Mouse (Mus musculus) liver, embryonic 15.5 days (tissue): ENCODE data around the gene Tbccd1. TPM values are rescaled to one million over a fixed set of nuclear protein-coding genes. Genes with fewer than 3 reads are reported as not detected.
A peak's percentile ranks its signal among the peaks of the same experiment; 100 is the strongest.

Experiments used
- ATAC-seq: fragments of 200-750 bp; cut with Nextera tagmentation; 2 replicates; pipeline ENCODE4 v1.8.0; 2017; ENCODE audit warnings: moderate number of reproducible peaks, mild to moderate bottlenecking, moderate library complexity; ENCODE audit not compliant: insufficient read depth
- H3K27ac ChIP-seq: fragments of 300-500 bp; sonication (generic); replicated peaks from 2 replicates; pipeline ENCODE4 v1.5.1; 2015; ENCODE audit warnings: mild to moderate bottlenecking, inconsistent platforms
- H3K27me3 ChIP-seq: fragments of 300-500 bp; sonication (generic); 2 replicates; pipeline ENCODE4 v1.6.1; 2015; ENCODE audit warnings: mild to moderate bottlenecking, inconsistent platforms
- H3K36me3 ChIP-seq: fragments of 300-500 bp; sonication (generic); replicated peaks from 2 replicates; pipeline ENCODE4 v1.6.1; 2015; ENCODE audit warnings: moderate library complexity, mild to moderate bottlenecking, inconsistent platforms
- H3K4me1 ChIP-seq: fragments of 300-500 bp; sonication (generic); replicated peaks from 2 replicates; pipeline ENCODE4 v1.6.1; 2015; ENCODE audit warnings: inconsistent platforms
- H3K4me2 ChIP-seq: fragments of 300-500 bp; sonication (generic); 2 replicates; pipeline ENCODE4 v1.6.1; 2015; ENCODE audit warnings: moderate library complexity, mild to moderate bottlenecking, inconsistent platforms
- H3K4me3 ChIP-seq: fragments of 300-500 bp; sonication (generic); replicated peaks from 2 replicates; pipeline ENCODE4 v1.5.1; 2015; ENCODE audit warnings: mild to moderate bottlenecking, inconsistent platforms
- H3K9ac ChIP-seq: fragments of 300-500 bp; sonication (generic); 2 replicates; pipeline ENCODE4 v1.6.1; 2015; ENCODE audit warnings: moderate library complexity, mild to moderate bottlenecking, inconsistent platforms
- H3K9me3 ChIP-seq: fragments of 300-500 bp; sonication (generic); replicated peaks from 2 replicates; pipeline ENCODE4 v1.6.1; 2016; ENCODE audit warnings: inconsistent platforms
- WGBS: fragments of 180-500 bp; shearing (Covaris S2); methylation state at CpG from one replicate; pipeline ENCODE4 v1.1.7; 2015; ENCODE audit warnings: mixed read lengths; ENCODE audit not compliant: insufficient replicate concordance; 5-methylcytosine and 5-hydroxymethylcytosine counted together
- polyA plus RNA-seq: library from polyadenylated mRNA; unstranded; fragments of >200 nt; fragmentation: Nextera tagmentation; extraction: Ambion mirVana; gene quantifications from 2 replicates; pipeline ENCODE4 v1.2.1, GENCODE M21; 2015

Tbccd1 gene
- polyA plus RNA-seq, 1 experiment from 2014 or later, result 22.9 TPM

DNA sequence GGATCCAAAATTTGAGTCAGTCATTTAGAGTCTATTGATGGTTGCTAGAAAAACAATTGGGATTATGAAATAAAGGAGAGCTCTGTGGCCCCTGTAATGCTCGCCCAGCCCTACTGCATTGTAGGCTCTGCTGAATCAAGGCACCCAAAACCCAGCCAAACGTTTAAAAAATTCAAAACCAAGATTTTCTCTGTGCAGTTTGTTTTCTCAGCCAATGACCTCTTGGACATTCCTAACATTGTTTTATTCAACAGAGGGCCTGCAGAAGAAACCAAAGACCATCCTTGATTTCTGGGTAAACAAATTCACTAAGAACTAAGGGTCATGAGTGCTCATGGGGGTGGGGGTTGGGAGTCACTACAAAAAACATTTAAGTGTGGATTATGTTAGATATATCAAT lies 46.0 kb downstream of the Tbccd1 start, which contains the start of gene Crygs:
Gene Crygs, minus strand, starts transcription at position 101 of the 400 bp plus-strand sequence.
- Histone ChIP-seq H3K36me3 (peaks cover 34% of the 10 kb centered on the region), H3K27ac (no peak within 1 kb of the TSS), H3K9me3 (no peaks in the 10 kb centered on the region), H3K4me3 (no peak within 1 kb of the TSS), H3K4me1 (no peaks in the 10 kb centered on the region), H3K4me2 (no peak within 1 kb of the TSS), H3K9ac (no peak within 1 kb of the TSS), H3K27me3 (peaks cover 5% of the 10 kb centered on the region; the same call in 1 of the 2 replicates)
- no peak for ATAC-seq
- 51% methylated on average over 2 of the region's 2 CpGs for WGBS

DNA sequence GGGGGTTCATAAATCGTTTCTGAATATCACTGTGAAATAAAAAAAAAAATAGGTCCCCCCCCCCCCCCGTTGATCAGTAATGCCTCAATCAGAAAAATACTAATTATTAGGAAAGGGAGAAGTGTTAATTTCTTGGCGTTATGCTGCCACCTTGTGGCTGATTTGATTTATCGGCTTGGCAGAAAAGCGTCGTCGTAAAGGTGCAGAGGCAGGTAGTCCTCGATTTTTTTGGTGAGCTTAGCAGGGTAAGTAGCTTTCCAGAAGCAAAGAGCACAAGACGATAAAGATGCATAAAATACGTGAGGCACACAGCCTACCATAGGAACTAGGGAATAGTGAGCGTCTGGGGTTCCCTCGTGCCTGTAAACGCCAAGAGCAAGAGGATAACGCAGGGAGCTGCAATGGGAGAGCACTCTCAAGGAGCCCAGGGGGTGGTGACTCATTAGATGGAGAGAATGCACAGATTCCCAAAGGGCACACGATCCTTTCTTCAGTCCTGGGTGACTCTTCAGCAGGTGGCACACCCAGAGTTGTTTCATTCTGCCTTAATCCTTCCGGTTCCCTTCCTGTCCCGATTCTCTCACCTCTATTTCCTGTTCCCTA lies 49.9 kb downstream of the Tbccd1 start:
- Histone ChIP-seq H3K36me3 (0 out of 2 replicates have a peak, but pooled peaks cover 1% of the 10 kb centered on the region), H3K27me3 (peaks cover 5% of the 10 kb centered on the region; the same call in 1 of the 2 replicates), H3K9me3 (no peaks in the 10 kb centered on the region), H3K4me2 (peak overlapping the region; percentile 32; the same call in 1 of the 2 replicates), H3K27ac (no peak overlapping the region), H3K4me3 (no peak overlapping the region), H3K4me1 (no peaks in the 10 kb centered on the region), H3K9ac (no peak overlapping the region)
- WGBS, result 5% methylated on average over 17 of the region's 17 CpGs
- ATAC-seq, result no peak

DNA sequence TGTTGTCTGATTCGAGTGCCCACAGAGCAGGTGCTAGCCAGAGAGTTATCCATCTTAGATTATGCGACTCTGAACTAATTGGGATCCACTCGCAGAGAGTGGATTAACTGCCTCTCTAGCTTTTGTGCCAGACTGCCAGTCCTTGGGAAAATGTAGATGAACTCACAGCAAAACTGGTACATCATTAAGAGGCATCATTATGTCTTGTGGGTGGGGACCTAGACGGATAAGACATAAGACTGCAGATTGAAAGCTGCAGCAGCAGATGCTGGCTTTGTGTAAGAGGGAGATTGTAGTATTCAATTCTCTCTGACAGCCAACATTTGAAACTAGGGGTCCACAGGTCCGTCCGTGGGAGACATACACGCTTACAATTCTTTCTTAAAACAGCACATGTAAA lies 54.7 kb downstream of the Tbccd1 start:
- Histone ChIP-seq H3K36me3 (no peaks in the 10 kb centered on the region), H3K9me3 (no peaks in the 10 kb centered on the region), H3K4me2 (no peak overlapping the region), H3K9ac (no peak overlapping the region), H3K27me3 (peaks cover 3% of the 10 kb centered on the region; the same call in 1 of the 2 replicates), H3K27ac (no peak overlapping the region), H3K4me3 (no peak overlapping the region), H3K4me1 (no peaks in the 10 kb centered on the region)
- no peak for ATAC-seq
- 65% methylated on average over 7 of the region's 7 CpGs for WGBS

DNA sequence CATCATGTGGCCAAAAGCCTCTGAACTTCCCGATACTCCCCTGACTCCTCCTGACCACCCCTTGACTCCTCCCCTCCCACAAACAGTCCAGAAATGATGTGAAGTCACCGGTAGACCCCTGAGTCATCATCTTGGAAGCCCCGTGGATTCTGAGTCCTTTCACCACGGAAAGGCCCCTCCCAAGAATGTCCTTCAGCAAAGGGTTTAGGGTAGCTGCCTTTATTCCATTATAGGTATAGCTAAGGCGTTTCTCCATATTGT lies 56.7 kb downstream of the Tbccd1 start:
- Histone ChIP-seq H3K27me3 (peaks cover 3% of the 10 kb centered on the region; the same call in 1 of the 2 replicates), H3K4me1 (no peaks in the 10 kb centered on the region), H3K4me3 (no peak overlapping the region), H3K4me2 (no peak overlapping the region), H3K9ac (no peak overlapping the region), H3K27ac (no peak overlapping the region), H3K36me3 (no peaks in the 10 kb centered on the region), H3K9me3 (no peaks in the 10 kb centered on the region)
- no peak for ATAC-seq
- WGBS, result 49% methylated on average over 5 of the region's 5 CpGs

DNA sequence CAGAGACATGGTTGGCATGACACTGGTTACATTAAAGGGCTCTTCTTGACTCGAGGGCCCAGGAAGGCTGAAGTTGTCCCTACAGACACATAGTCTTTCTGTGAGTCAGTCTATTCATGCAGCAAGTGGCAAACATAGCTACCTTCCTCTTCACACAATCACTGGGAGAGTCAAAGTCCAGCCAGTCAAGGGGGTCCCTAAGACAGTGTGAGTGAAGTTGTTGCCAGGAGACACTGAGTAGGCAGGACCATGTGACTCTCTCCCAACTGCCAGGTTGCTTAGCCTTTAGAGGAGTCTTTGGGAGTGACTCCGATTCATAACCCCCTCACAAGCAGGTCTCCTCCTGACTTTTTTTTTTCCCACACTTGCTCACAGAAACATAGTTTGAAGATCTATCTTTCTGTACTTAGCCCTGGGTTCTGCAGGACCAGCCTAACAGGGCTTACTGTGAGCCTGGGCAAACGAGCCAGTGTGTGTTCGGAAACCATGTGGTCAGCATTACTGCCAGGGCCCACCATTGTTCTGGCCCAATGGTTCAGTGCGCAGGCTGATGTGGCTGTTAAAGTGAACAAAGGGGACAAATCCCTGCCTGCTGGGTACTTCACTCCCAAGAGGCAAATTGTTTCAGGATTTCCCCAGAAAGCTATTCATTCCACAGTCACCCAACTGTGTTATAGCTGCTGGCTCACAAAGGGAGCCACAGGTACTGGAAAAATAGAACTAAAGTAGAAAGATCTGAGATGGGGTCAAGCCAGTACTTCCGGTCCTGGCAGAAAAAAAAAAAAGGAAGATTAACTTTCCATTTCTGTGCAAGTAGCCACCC lies 57.2 kb downstream of the Tbccd1 start:
- no peak overlapping the region for H3K4me3 ChIP-seq
- 59% methylated on average over 6 of the region's 6 CpGs for WGBS
- H3K27ac ChIP-seq, result no peak overlapping the region
- peaks cover 3% of the 10 kb centered on the region; the same call in 1 of the 2 replicates for H3K27me3 ChIP-seq
- H3K9ac ChIP-seq, result no peak overlapping the region
- no peaks in the 10 kb centered on the region for H3K36me3 ChIP-seq
- H3K4me1 ChIP-seq, result no peaks in the 10 kb centered on the region
- no peak overlapping the region for H3K4me2 ChIP-seq
- H3K9me3 ChIP-seq, result no peaks in the 10 kb centered on the region
- ATAC-seq, result no peak

DNA sequence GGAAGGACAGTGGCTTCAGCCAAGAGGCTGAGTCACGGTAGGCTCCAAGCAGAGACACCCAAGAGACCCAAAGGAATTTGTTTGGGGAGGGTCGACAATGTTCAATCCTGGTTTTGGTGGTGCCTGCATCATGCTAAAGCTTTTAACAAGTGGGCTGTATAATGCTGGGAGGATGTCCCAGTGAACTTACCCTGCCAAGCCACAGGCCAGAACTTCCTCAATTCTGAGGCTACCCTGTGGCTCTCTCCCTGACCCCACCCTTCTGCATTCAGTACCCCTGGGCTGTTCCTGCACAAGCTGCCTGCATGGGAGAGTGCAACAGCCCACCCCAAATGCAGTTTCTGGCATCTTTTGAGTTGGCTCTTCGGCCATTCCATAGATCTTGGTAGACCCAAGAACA lies 58.9 kb downstream of the Tbccd1 start:
- H3K27ac ChIP-seq, result no peak overlapping the region
- peaks cover 3% of the 10 kb centered on the region; the same call in 1 of the 2 replicates for H3K27me3 ChIP-seq
- no peak overlapping the region for H3K9ac ChIP-seq
- ATAC-seq, result no peak
- no peaks in the 10 kb centered on the region for H3K9me3 ChIP-seq
- H3K4me3 ChIP-seq, result no peak overlapping the region
- no peaks in the 10 kb centered on the region for H3K36me3 ChIP-seq
- H3K4me1 ChIP-seq, result no peaks in the 10 kb centered on the region
- 34% methylated on average over 3 of the region's 3 CpGs for WGBS
- no peak overlapping the region for H3K4me2 ChIP-seq

DNA sequence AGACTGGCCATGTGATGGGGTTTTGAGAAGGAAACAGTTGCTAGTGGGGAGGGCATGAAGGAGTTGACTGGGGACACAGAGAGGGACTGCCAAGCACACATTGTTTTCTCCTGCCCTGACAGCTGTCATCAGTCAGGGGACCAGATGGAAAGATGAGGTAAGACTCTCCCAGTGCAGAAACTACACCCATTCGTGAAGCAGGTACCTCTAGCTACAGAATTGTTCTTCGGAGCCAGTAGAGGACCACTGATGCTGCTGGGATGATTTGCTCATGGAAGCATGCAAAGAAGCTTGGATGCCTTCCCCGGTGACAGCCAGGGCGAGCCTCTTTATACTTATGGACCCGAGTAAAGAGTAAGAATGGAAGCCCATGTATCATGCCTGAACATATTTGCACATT lies 59.9 kb downstream of the Tbccd1 start:
- Histone ChIP-seq H3K9me3 (no peaks in the 10 kb centered on the region), H3K4me1 (no peaks in the 10 kb centered on the region), H3K27me3 (peaks cover 3% of the 10 kb centered on the region; the same call in 1 of the 2 replicates), H3K9ac (no peak overlapping the region), H3K27ac (no peak overlapping the region), H3K36me3 (no peaks in the 10 kb centered on the region), H3K4me2 (no peak overlapping the region), H3K4me3 (no peak overlapping the region)
- WGBS, result 59% methylated on average over 5 of the region's 5 CpGs
- no peak for ATAC-seq

DNA sequence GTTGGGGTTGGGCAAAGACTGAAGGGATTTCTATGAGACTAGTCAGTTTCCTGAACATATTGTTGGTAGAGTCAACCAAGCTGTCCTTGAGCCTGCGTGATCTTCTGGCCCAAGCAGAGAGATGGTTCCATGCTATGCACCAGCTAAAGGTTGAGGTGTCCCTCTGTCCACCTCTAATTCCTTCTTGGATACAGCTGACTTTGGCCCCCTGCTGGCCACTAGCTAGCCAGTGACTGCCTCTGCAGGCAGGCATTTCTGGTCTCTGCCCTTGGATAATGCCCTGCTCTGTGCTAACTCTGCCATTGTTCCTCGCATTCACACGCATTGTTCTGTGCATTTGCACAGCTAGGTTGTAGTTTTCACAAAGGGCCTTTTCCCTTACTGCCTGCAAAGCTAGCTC lies 62.0 kb downstream of the Tbccd1 start:
- H3K36me3 ChIP-seq, result no peaks in the 10 kb centered on the region
- no peaks in the 10 kb centered on the region for H3K4me1 ChIP-seq
- H3K9me3 ChIP-seq, result no peaks in the 10 kb centered on the region
- no peak overlapping the region for H3K27ac ChIP-seq
- no peak for ATAC-seq
- peaks cover 3% of the 10 kb centered on the region; the same call in 1 of the 2 replicates for H3K27me3 ChIP-seq
- no peak overlapping the region for H3K4me2 ChIP-seq
- no peak overlapping the region for H3K9ac ChIP-seq
- no peak overlapping the region for H3K4me3 ChIP-seq
- WGBS, result 65% methylated on average over 3 of the region's 3 CpGs

DNA sequence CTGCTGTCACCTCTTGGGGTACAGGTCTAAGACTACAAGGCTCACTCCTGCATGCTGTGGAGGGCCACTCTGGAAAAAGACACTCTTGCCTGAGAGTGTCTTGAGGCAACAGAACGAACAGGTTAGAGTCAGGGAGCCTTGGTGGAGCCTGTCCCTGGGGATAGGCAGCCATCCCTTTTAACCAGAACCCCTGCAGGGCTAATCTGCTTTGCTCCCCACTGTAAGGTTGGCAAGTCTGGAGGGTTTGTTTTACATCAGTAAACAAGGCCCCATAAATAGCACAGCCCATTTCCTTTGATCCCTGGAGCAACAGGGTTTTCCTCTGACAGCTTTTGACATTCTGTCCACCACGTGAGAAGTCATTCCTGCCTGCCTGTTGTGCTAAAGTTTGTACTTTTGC lies 66.2 kb downstream of the Tbccd1 start:
- Histone ChIP-seq H3K9me3 (no peaks in the 10 kb centered on the region), H3K36me3 (no peaks in the 10 kb centered on the region), H3K4me1 (no peaks in the 10 kb centered on the region), H3K27ac (no peak overlapping the region), H3K9ac (no peak overlapping the region), H3K4me3 (no peak overlapping the region), H3K4me2 (no peak overlapping the region), H3K27me3 (no peaks in the 10 kb centered on the region)
- WGBS, result 21% methylated on average over 2 of the region's 2 CpGs
- no peak for ATAC-seq

DNA sequence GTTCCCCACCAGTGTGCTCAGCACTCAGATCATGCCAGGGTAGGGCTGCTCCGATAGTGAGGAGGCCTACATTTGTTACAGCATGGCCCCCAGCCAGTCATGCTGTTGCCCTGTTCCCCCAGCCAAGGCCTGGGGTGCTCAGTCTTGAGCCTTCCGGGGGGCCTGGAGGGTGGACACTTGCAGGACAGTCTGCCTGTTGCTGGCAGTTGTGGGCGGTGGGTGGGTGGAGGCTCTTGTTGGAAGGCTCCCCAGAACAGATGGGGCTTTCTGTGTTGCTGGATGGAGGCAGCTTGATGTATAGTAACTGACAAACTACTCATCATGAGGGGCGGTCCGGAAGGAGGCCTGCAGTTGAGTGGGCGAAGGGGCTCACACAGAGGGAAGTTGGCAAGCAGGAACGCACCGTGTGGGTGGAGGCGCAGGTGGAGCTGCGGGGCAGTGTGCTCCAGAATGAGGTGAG lies 67.5 kb downstream of the Tbccd1 start:
- WGBS, result 48% methylated on average over 10 of the region's 10 CpGs
- Histone ChIP-seq H3K4me1 (no peaks in the 10 kb centered on the region), H3K4me3 (no peak overlapping the region), H3K9ac (no peak overlapping the region), H3K27me3 (no peaks in the 10 kb centered on the region), H3K36me3 (no peaks in the 10 kb centered on the region), H3K27ac (no peak overlapping the region), H3K9me3 (no peaks in the 10 kb centered on the region), H3K4me2 (no peak overlapping the region)
- ATAC-seq, result no peak

DNA sequence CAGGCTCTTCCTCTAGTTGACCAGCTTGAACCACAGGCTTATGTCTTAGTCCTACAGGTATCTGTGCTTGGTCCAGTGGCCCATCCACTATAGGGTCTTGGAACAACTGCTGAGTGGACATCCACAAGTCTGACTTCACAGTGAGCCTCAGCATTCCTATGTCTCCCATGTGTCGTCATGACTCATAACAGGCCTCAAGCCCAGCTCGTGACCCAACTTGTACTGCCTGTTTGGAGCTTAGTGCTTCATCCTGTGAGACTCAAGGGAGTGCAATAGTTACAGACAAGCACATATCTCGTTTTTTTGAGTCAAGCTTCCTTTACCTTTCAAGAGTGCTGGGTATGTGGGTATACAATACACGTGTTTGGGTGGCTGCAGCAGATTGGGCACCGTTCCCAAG lies 74.8 kb downstream of the Tbccd1 start:
- no peak for ATAC-seq
- Histone ChIP-seq H3K27me3 (no peaks in the 10 kb centered on the region), H3K4me1 (no peaks in the 10 kb centered on the region), H3K36me3 (no peaks in the 10 kb centered on the region), H3K4me3 (no peak overlapping the region), H3K9me3 (no peaks in the 10 kb centered on the region), H3K9ac (no peak overlapping the region), H3K27ac (no peak overlapping the region), H3K4me2 (no peak overlapping the region)
- WGBS, result 44% methylated on average over 5 of the region's 5 CpGs
